Mouse (Mus musculus): Measurements from ENCODE around the gene Aars2. TPM values are rescaled to one million over a fixed set of nuclear protein-coding genes. Genes with fewer than 3 reads are reported as not detected.

Aars2 gene
- total and polyA plus RNA-seq, 3 experiments: 12.4 to 23.1 (median 17.5) TPM

- H3K4me1 ChIP-seq (ENCODE audit: control insufficient read depth in 1 of 2, insufficient read depth in 2 of 2): no peaks in the 10 kb centered on the region
- H3K79me2 ChIP-seq (replicated peaks; ENCODE audit: control insufficient read depth, extremely low read depth, insufficient read depth, poor library complexity, severe bottlenecking): no peaks in the 10 kb centered on the region
- no peak overlapping the region for H3K4me2 ChIP-seq (ENCODE audit: insufficient read depth, low read depth, poor library complexity, severe bottlenecking)
- H3K27ac ChIP-seq (ENCODE audit: insufficient read depth, low read depth): no peak overlapping the region
- H3K4me3 ChIP-seq (replicated peaks in 1 of 3; ENCODE audit: low read depth in 2 of 3, low read length in 2 of 3, poor library complexity in 1 of 3): no peak overlapping the region
- H3K36me3 ChIP-seq (replicated peaks in 1 of 2; ENCODE audit: control insufficient read depth in 1 of 2, insufficient read depth in 1 of 2, low read length in 1 of 2): peaks cover 55 to 84% of the 10 kb centered on the region in 2 experiments
- no peaks in the 10 kb centered on the region for H3K9me3 ChIP-seq (replicated peaks; ENCODE audit: low read length)
- in situ Hi-C loops (cut with MboI; ENCODE audit: low pct_ligation_motif_present, low pct_unique_long_range_greater_than_20kb, low sequenced_read_pairs) (loop anchor here (5.0 kb wide), 1 partner anchor 35 kb away; no protein-coding TSS in a partner anchor), dilution Hi-C loops (cut with MboI; ENCODE audit: extremely low pct_ligation_motif_present, extremely low pct_unique_long_range_greater_than_20kb, low sequenced_read_pairs) (no loop called here)
- no peak overlapping the region for H3K9ac ChIP-seq (ENCODE audit: insufficient read depth, low read depth)
- H3K27me3 ChIP-seq (replicated peaks): no peaks in the 10 kb centered on the region
- TF ChIP-seq SIN3A (IDR thresholded peaks at IDR 0.05; ENCODE audit: low read length) (no peak), E2F4 (IDR thresholded peaks at IDR 0.05; ENCODE audit: insufficient replicate concordance, low read depth, low read length) (no peak), HCFC1 (IDR thresholded peaks at IDR 0.05; ENCODE audit: low read depth, low read length) (no peak)
- DNase-seq (ENCODE audit: extremely low read depth): no peak
Observed at GRCm38 (mm10) chr17:45517135-45517534, 10.5 kb downstream of the Aars2 start.

GRCm38 (mm10) chr17:45517549-45518215 lies 11.0 kb downstream of the Aars2 start:
- no peaks in the 10 kb centered on the region for H3K4me1 ChIP-seq (ENCODE audit: control insufficient read depth in 1 of 2, insufficient read depth in 2 of 2)
- H3K4me3 ChIP-seq (replicated peaks in 1 of 3; ENCODE audit: low read depth in 2 of 3, low read length in 2 of 3, poor library complexity in 1 of 3): no peak overlapping the region
- H3K9ac ChIP-seq (ENCODE audit: insufficient read depth, low read depth): no peak overlapping the region
- in situ Hi-C loops (cut with MboI; ENCODE audit: low pct_ligation_motif_present, low pct_unique_long_range_greater_than_20kb, low sequenced_read_pairs): loop anchor here (5.0 kb wide), 1 partner anchor 35 kb away; no protein-coding TSS in a partner anchor
- no peaks in the 10 kb centered on the region for H3K9me3 ChIP-seq (replicated peaks; ENCODE audit: low read length)
- H3K36me3 ChIP-seq (replicated peaks in 1 of 2; ENCODE audit: control insufficient read depth in 1 of 2, insufficient read depth in 1 of 2, low read length in 1 of 2): peaks cover 55 to 81% of the 10 kb centered on the region in 2 experiments
- H3K4me2 ChIP-seq (ENCODE audit: insufficient read depth, low read depth, poor library complexity, severe bottlenecking): no peak overlapping the region
- H3K79me2 ChIP-seq (replicated peaks; ENCODE audit: control insufficient read depth, extremely low read depth, insufficient read depth, poor library complexity, severe bottlenecking): no peaks in the 10 kb centered on the region
- dilution Hi-C loops (cut with MboI; ENCODE audit: extremely low pct_ligation_motif_present, extremely low pct_unique_long_range_greater_than_20kb, low sequenced_read_pairs): no loop called here
- TF ChIP-seq JUND (conservative IDR thresholded peaks at IDR 0.05; ENCODE audit: low read depth, low read length): no peak
- TF ChIP-seq ZC3H11A (IDR thresholded peaks at IDR 0.05; ENCODE audit: low read depth, low read length): no peak
- no peak for TF ChIP-seq ZNF384 (IDR thresholded peaks at IDR 0.05; ENCODE audit: low read depth, low read length)
- no peak for TF ChIP-seq CTCF (conservative IDR thresholded peaks at IDR 0.05 in 1 of 2, IDR thresholded peaks at IDR 0.05 in 1 of 2; ENCODE audit: low read depth in 2 of 2, low read length in 2 of 2)
- TF ChIP-seq IRF4 (IDR thresholded peaks at IDR 0.05; ENCODE audit: low read depth, low read length): no peak
- no peak for TF ChIP-seq MXI1 (IDR thresholded peaks at IDR 0.05; ENCODE audit: low read depth, low read length)
- TF ChIP-seq ZMIZ1 (IDR thresholded peaks at IDR 0.05; ENCODE audit: low read depth, low read length): no peak
- TF ChIP-seq HCFC1 (IDR thresholded peaks at IDR 0.05; ENCODE audit: low read depth, low read length): no peak
- TF ChIP-seq NRF1 (IDR thresholded peaks at IDR 0.05; ENCODE audit: low read depth, low read length): no peak
- no peak for TF ChIP-seq GABPA (IDR thresholded peaks at IDR 0.05; ENCODE audit: insufficient replicate concordance, low read depth, low read length)
- TF ChIP-seq TCF12 (IDR thresholded peaks at IDR 0.05; ENCODE audit: low read depth, low read length): no peak
- H3K27me3 ChIP-seq (replicated peaks): no peaks in the 10 kb centered on the region
- DNase-seq (ENCODE audit: extremely low read depth): no peak
- no peak overlapping the region for H3K27ac ChIP-seq (ENCODE audit: insufficient read depth, low read depth)
